Mouse (Mus musculus) ovary, adult 2 months (tissue): Measurements from ENCODE around the gene Vmn2r22. TPM values are rescaled to one million over a fixed set of nuclear protein-coding genes. Genes with fewer than 3 reads are reported as not detected.

Experiments
- polyA plus RNA-seq: library from polyadenylated mRNA; depleted of rRNA; stranded (reverse); fragments of >200 nt; gene quantifications from 2 replicates; pipeline ENCODE4 v1.2.3, GENCODE M21; 2012; rRNA removed

Gene Vmn2r22
- polyA plus RNA-seq: not detected in 2 replicates

GRCm38 (mm10) chr6:123650625-123651024, at the start of gene Vmn2r22:
Vmn2r22 (minus strand) TSS chr6:123650725.

Other genes with a start within 250 kb of the Vmn2r22 start
- not detected in 2 replicates for gene Vmn2r20, start 232.6 kb downstream of the Vmn2r22 start, polyA plus RNA-seq
- not detected in 2 replicates for gene Vmn2r21, start 117.3 kb downstream of the Vmn2r22 start, polyA plus RNA-seq
- gene Vmn2r23, start 51.9 kb upstream of the Vmn2r22 start, polyA plus RNA-seq: not detected in 2 replicates
- gene Vmn2r24, start 128.2 kb upstream of the Vmn2r22 start, polyA plus RNA-seq: not detected in 2 replicates
- gene Vmn2r25, start 202.7 kb upstream of the Vmn2r22 start, polyA plus RNA-seq: not detected in 2 replicates